Comparison of ENCODE assay signal across 9 mouse cellular contexts in the genomic region with DNA sequence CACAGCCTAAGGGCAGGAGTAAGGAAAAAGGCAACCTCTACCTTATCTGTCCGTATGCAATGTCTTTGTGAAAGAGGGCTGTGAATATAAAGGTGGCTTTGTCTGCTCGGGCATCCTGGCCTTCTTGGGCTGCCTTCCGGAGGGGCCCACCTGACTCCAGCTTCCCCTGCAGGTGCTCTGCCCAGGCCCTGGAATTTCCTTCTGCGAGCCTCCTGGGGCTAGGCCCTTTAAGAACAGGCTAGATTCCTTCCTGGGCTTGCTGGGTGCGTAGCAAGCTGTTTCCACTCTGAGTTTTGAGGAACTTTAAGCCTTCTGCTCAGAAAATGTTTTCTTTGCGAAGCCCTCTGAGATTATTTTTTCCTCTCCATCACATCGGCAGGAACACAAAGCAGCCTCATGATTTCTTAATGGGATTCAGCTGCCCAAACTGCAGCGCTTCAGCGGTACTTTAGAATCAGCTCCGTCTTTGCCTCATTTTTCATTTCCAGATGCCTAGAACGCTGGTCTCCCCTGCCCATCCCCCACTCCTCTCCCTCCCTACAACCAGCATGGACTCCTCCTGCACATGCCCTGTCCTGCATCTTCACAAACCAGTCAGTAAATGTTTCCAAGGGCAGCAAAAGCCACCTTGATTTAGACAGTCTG.
DNase-seq lines count a peak whose midpoint lies in the region; ATAC-seq lines count a peak whose summit lies in the region.
"Had no signal": no experiment of that assay in that cellular context is flagged by ENCODE, and none has a peak within 500 bp of the region (broad histone marks: within the 10 kb centered on the region; RNA-seq: fewer than 3 reads in every experiment).

No protein-coding gene starts in this region.

- H3K9me3 ChIP-seq in kidney, embryonic 15.5 days (replicated peaks): no peaks in the 10 kb centered on the region
- H3K9me3 ChIP-seq in embryonic facial prominence, embryonic 12.5 days: no peaks in the 10 kb centered on the region
- no peaks in the 10 kb centered on the region for H3K9me3 ChIP-seq in limb, embryonic 15.5 days
- H3K9me3 ChIP-seq: G1E had no signal

- no peak for DNase-seq in kidney, adult 18-20 months
- DNase-seq in heart, postnatal 14 days: peak; percentile 27 to 34
- peak; percentile 28 for DNase-seq in telencephalon, adult 2 months (ENCODE audit: low read depth, low spot score)
- no peak for DNase-seq in cerebellum, adult 11-12 months

- H3K4me3 ChIP-seq in kidney, embryonic 15.5 days (replicated peaks): no peak overlapping the region
- no peak overlapping the region for H3K4me3 ChIP-seq in embryonic facial prominence, embryonic 12.5 days
- no peak overlapping the region for H3K4me3 ChIP-seq in limb, embryonic 15.5 days

- peak overlapping the region; percentile 65 for H3K27ac ChIP-seq in kidney, embryonic 15.5 days
- H3K27ac ChIP-seq in embryonic facial prominence, embryonic 12.5 days: peak overlapping the region; percentile 93
- H3K27ac ChIP-seq in limb, embryonic 15.5 days: peak overlapping the region; percentile 77

- no peak for ATAC-seq in kidney, embryonic 15.5 days (replicated peaks; ENCODE audit: low FRiP score)
- ATAC-seq in embryonic facial prominence, embryonic 12.5 days (ENCODE audit: insufficient number of reproducible peaks, insufficient read depth, low FRiP score, low TSS enrichment): peak; percentile 30; the same call in 1 of the 2 replicates
- ATAC-seq in limb, embryonic 15.5 days (ENCODE audit: insufficient number of reproducible peaks, low FRiP score, low TSS enrichment, low read depth): no peak
- ATAC-seq in erythroblast, adult 5-6 weeks (replicated peaks; ENCODE audit: low FRiP score, poor library complexity, severe bottlenecking): no peak

- WGBS in kidney, embryonic 15.5 days: 34% methylated on average over 11 of the region's 11 CpGs
- 4% methylated on average over 11 of the region's 11 CpGs for WGBS in embryonic facial prominence, embryonic 12.5 days
- 9% methylated on average over 11 of the region's 11 CpGs for WGBS in limb, embryonic 15.5 days

- no peak overlapping the region for H3K9ac ChIP-seq in kidney, embryonic 15.5 days
- no peak overlapping the region for H3K9ac ChIP-seq in embryonic facial prominence, embryonic 12.5 days
- H3K9ac ChIP-seq in limb, embryonic 15.5 days: no peak overlapping the region

- peaks cover 10% of the 10 kb centered on the region for H3K4me1 ChIP-seq in kidney, embryonic 15.5 days
- peaks cover 36% of the 10 kb centered on the region for H3K4me1 ChIP-seq in embryonic facial prominence, embryonic 12.5 days
- peaks cover 31% of the 10 kb centered on the region for H3K4me1 ChIP-seq in limb, embryonic 15.5 days

- H3K4me2 ChIP-seq in kidney, embryonic 15.5 days: peak overlapping the region; percentile 24; the same call in 1 of the 2 replicates
- peak overlapping the region; percentile 29 for H3K4me2 ChIP-seq in embryonic facial prominence, embryonic 12.5 days (replicated peaks)
- H3K4me2 ChIP-seq in limb, embryonic 15.5 days: peak overlapping the region; percentile 30; the same call in 1 of the 2 replicates

- H3K27me3 ChIP-seq in kidney, embryonic 15.5 days: no peaks in the 10 kb centered on the region
- no peaks in the 10 kb centered on the region for H3K27me3 ChIP-seq in embryonic facial prominence, embryonic 12.5 days
- H3K27me3 ChIP-seq in limb, embryonic 15.5 days: no peaks in the 10 kb centered on the region

- H3K36me3 ChIP-seq in kidney, embryonic 15.5 days: no peaks in the 10 kb centered on the region
- no peaks in the 10 kb centered on the region for H3K36me3 ChIP-seq in embryonic facial prominence, embryonic 12.5 days
- H3K36me3 ChIP-seq in limb, embryonic 15.5 days: no peaks in the 10 kb centered on the region
- H3K36me3 ChIP-seq: G1E had no signal

- intact Hi-C loops in heart, postnatal 14 days (cut with DNase I): no loop called here

Comparison
In these comparisons a context has a peak if more than half of its experiments do, and no peak if none do; other contexts are left out.
1. DNase-seq: peak in heart, postnatal 14 days (2 of 2) and telencephalon, adult 2 months (single experiment); none in kidney, adult 18-20 months (single experiment) and cerebellum, adult 11-12 months (single experiment).
2. Peak in every context shown above with its lines, with median percentiles within 50 percentile points of each other: H3K27ac ChIP-seq and H3K4me2 ChIP-seq.